Mouse (Mus musculus): Measurements from ENCODE around the gene Kcnt1. TPM values are rescaled to one million over a fixed set of nuclear protein-coding genes. Genes with fewer than 3 reads are reported as not detected.

Kcnt1 gene
- polyA plus RNA-seq, 2 experiments, result 0.08 TPM; not detected in 1

GRCm38 (mm10) chr2:25859891-25860290, 3.6 kb upstream of the Kcnt1 start:
- H3K4me2 ChIP-seq (ENCODE audit: low read depth), result no peak overlapping the region
- H3K9me3 ChIP-seq (ENCODE audit: control insufficient read depth, low read length), result no peaks in the 10 kb centered on the region
- TF ChIP-seq EP300 (IDR thresholded peaks at IDR 0.05; ENCODE audit: low read depth) (no peak), CTCF (IDR thresholded peaks at IDR 0.05; ENCODE audit: low read depth) (no peak)
- WGBS (ENCODE audit: insufficient replicate concordance), result 71% methylated on average over 3 of the region's 3 CpGs
- H3K36me3 ChIP-seq (replicated peaks; ENCODE audit: control insufficient read depth, insufficient read depth, low read depth), result no peaks in the 10 kb centered on the region
- no peaks in the 10 kb centered on the region for H3K4me1 ChIP-seq (replicated peaks; ENCODE audit: control insufficient read depth in 2 of 2, insufficient read depth in 2 of 2, low read length in 1 of 2)
- H3K27ac ChIP-seq, result no peak overlapping the region
- DNase-seq (ENCODE audit: low read depth in 3 of 3, low spot score in 3 of 3) (no peak), ATAC-seq (ENCODE audit: insufficient read depth) (no peak)
- H3K9ac ChIP-seq (replicated peaks), result no peak overlapping the region
- peaks cover 17% of the 10 kb centered on the region for H3K27me3 ChIP-seq (ENCODE audit: control insufficient read depth, insufficient read depth, low read length)
- H3K4me3 ChIP-seq (ENCODE audit: insufficient read depth in 1 of 2, low read depth in 2 of 2, low read length in 2 of 2), result no peak overlapping the region

GRCm38 (mm10) chr2:25862038-25862437, 1.5 kb upstream of the Kcnt1 start:
- Histone ChIP-seq H3K27me3 (ENCODE audit: control insufficient read depth, insufficient read depth, low read length) (peaks cover 22% of the 10 kb centered on the region), H3K27ac (no peak overlapping the region), H3K4me1 (replicated peaks; ENCODE audit: control insufficient read depth in 2 of 2, insufficient read depth in 2 of 2, low read length in 1 of 2) (no peaks in the 10 kb centered on the region), H3K4me3 (ENCODE audit: insufficient read depth in 1 of 2, low read depth in 2 of 2, low read length in 2 of 2) (no peak overlapping the region), H3K9ac (replicated peaks) (no peak overlapping the region), H3K36me3 (replicated peaks; ENCODE audit: control insufficient read depth, insufficient read depth, low read depth) (no peaks in the 10 kb centered on the region), H3K9me3 (ENCODE audit: control insufficient read depth, low read length) (no peaks in the 10 kb centered on the region), H3K4me2 (ENCODE audit: low read depth) (no peak overlapping the region)
- 66% methylated on average over 2 of the region's 2 CpGs for WGBS (ENCODE audit: insufficient replicate concordance)
- DNase-seq (ENCODE audit: low read depth in 3 of 3, low spot score in 3 of 3) (no peak), ATAC-seq (ENCODE audit: insufficient read depth) (no peak)
- TF ChIP-seq EP300 (IDR thresholded peaks at IDR 0.05; ENCODE audit: low read depth), result no peak
- no peak for TF ChIP-seq CTCF (IDR thresholded peaks at IDR 0.05; ENCODE audit: low read depth)

- Histone ChIP-seq H3K27me3 (ENCODE audit: control insufficient read depth, insufficient read depth, low read length) (peaks cover 22% of the 10 kb centered on the region), H3K36me3 (replicated peaks; ENCODE audit: control insufficient read depth, insufficient read depth, low read depth) (no peaks in the 10 kb centered on the region), H3K9ac (replicated peaks) (no peak overlapping the region), H3K4me3 (ENCODE audit: insufficient read depth in 1 of 2, low read depth in 2 of 2, low read length in 2 of 2) (no peak overlapping the region), H3K27ac (no peak overlapping the region), H3K4me2 (ENCODE audit: low read depth) (no peak overlapping the region), H3K9me3 (ENCODE audit: control insufficient read depth, low read length) (no peaks in the 10 kb centered on the region), H3K4me1 (replicated peaks; ENCODE audit: control insufficient read depth in 2 of 2, insufficient read depth in 2 of 2, low read length in 1 of 2) (no peaks in the 10 kb centered on the region)
- DNase-seq (ENCODE audit: low read depth in 3 of 3, low spot score in 3 of 3) (no peak), ATAC-seq (ENCODE audit: insufficient read depth) (no peak)
- no peak for TF ChIP-seq EP300 (IDR thresholded peaks at IDR 0.05; ENCODE audit: low read depth)
- 33% methylated on average over 5 of the region's 5 CpGs for WGBS (ENCODE audit: insufficient replicate concordance)
These were observed 751 bp upstream of the Kcnt1 start for GRCm38 (mm10) chr2:25862696-25863270.

- Histone ChIP-seq H3K9ac (replicated peaks) (no peak overlapping the region), H3K4me1 (replicated peaks; ENCODE audit: control insufficient read depth in 2 of 2, insufficient read depth in 2 of 2, low read length in 1 of 2) (no peaks in the 10 kb centered on the region), H3K4me2 (ENCODE audit: low read depth) (no peak overlapping the region), H3K4me3 (ENCODE audit: insufficient read depth in 1 of 2, low read depth in 2 of 2, low read length in 2 of 2) (no peak overlapping the region), H3K27me3 (ENCODE audit: control insufficient read depth, insufficient read depth, low read length) (peaks cover 22% of the 10 kb centered on the region), H3K27ac (no peak overlapping the region), H3K9me3 (ENCODE audit: control insufficient read depth, low read length) (no peaks in the 10 kb centered on the region), H3K36me3 (replicated peaks; ENCODE audit: control insufficient read depth, insufficient read depth, low read depth) (no peaks in the 10 kb centered on the region)
- TF ChIP-seq CTCF (IDR thresholded peaks at IDR 0.05; ENCODE audit: low read depth), result no peak
- no peak for TF ChIP-seq EP300 (IDR thresholded peaks at IDR 0.05; ENCODE audit: low read depth)
- DNase-seq (ENCODE audit: low read depth in 3 of 3, low spot score in 3 of 3) (no peak), ATAC-seq (ENCODE audit: insufficient read depth) (no peak)
- 3% methylated on average over 18 of the region's 18 CpGs for WGBS (ENCODE audit: insufficient replicate concordance)
These were observed 696 bp downstream of the Kcnt1 start for GRCm38 (mm10) chr2:25864230-25864629.

GRCm38 (mm10) chr2:25865412-25865811, 1.9 kb downstream of the Kcnt1 start:
- TF ChIP-seq EP300 (IDR thresholded peaks at IDR 0.05; ENCODE audit: low read depth), result no peak
- TF ChIP-seq CTCF (IDR thresholded peaks at IDR 0.05; ENCODE audit: low read depth), result no peak
- H3K4me1 ChIP-seq (replicated peaks; ENCODE audit: control insufficient read depth in 2 of 2, insufficient read depth in 2 of 2, low read length in 1 of 2), result no peaks in the 10 kb centered on the region
- no peak overlapping the region for H3K4me2 ChIP-seq (ENCODE audit: low read depth)
- no peak overlapping the region for H3K9ac ChIP-seq (replicated peaks)
- 14% methylated on average over 4 of the region's 4 CpGs for WGBS (ENCODE audit: insufficient replicate concordance)
- no peaks in the 10 kb centered on the region for H3K36me3 ChIP-seq (replicated peaks; ENCODE audit: control insufficient read depth, insufficient read depth, low read depth)
- ATAC-seq (ENCODE audit: insufficient read depth) (no peak), DNase-seq (ENCODE audit: low read depth in 3 of 3, low spot score in 3 of 3) (no peak)
- H3K27me3 ChIP-seq (ENCODE audit: control insufficient read depth, insufficient read depth, low read length), result peaks cover 22% of the 10 kb centered on the region
- no peaks in the 10 kb centered on the region for H3K9me3 ChIP-seq (ENCODE audit: control insufficient read depth, low read length)
- H3K27ac ChIP-seq, result no peak overlapping the region
- H3K4me3 ChIP-seq (ENCODE audit: insufficient read depth in 1 of 2, low read depth in 2 of 2, low read length in 2 of 2), result no peak overlapping the region
